In genomic region chr6:140333397-140333796, GRCm38 (mm10) we compare ENCODE assay signal across 19 mouse cellular contexts.
A peak's percentile ranks its signal among the peaks of the same experiment; 100 is the strongest.
DNase-seq lines count a peak whose midpoint lies in the region; ATAC-seq and TF ChIP-seq lines count a peak whose summit lies in the region.
"Had no signal": no experiment of that assay in that cellular context is flagged by ENCODE, and none has a peak within 500 bp of the region (broad histone marks: within the 10 kb centered on the region; RNA-seq: fewer than 3 reads in every experiment).

No protein-coding gene starts in this region.

- ATAC-seq in cerebellum, adult (ENCODE audit: insufficient number of reproducible peaks, low FRiP score, low TSS enrichment), result no peak
- no peak for ATAC-seq in lung, postnatal 0 days
- ATAC-seq: CD4-positive, CD25-positive, alpha-beta regulatory T cell, adult 4 months; forebrain, embryonic 15.5 days; liver, postnatal 0 days; Patski had no signal

- no peak for TF ChIP-seq CTCF in left cerebral cortex, adult 2 months (IDR thresholded peaks at IDR 0.05)
- TF ChIP-seq CTCF in lung, postnatal 0 days (IDR thresholded peaks at IDR 0.05), result no peak

- peak; percentile 9 to 11 for DNase-seq in cerebellum, adult 18-20 months
- peak; percentile 43 for DNase-seq in left cerebral cortex, postnatal 4 days
- DNase-seq in left cerebral cortex, adult 2 months (ENCODE audit: extremely low spot score in 1 of 2, low spot score in 2 of 2), result no peak
- DNase-seq in cerebellum, postnatal 10 days, result peak; percentile 78 to 83
- peak; percentile 29 for DNase-seq in embryonic facial prominence, embryonic 10.5 days (ENCODE audit: low spot score)
- DNase-seq in lung, postnatal 0 days (ENCODE audit: low spot score), result no peak
- DNase-seq: kidney, adult 18-20 months; kidney, postnatal 10 days; liver, postnatal 0 days; lung, postnatal 10 days had no signal

- H3K36me3 ChIP-seq in embryonic facial prominence, embryonic 10.5 days (replicated peaks), result no peaks in the 10 kb centered on the region
- H3K36me3 ChIP-seq in lung, postnatal 0 days (ENCODE audit: insufficient read depth, low read length), result no peaks in the 10 kb centered on the region
- H3K36me3 ChIP-seq: forebrain, embryonic 15.5 days; hindbrain, embryonic 10.5 days; limb, embryonic 12.5 days; midbrain, embryonic 10.5 days had no signal

- H3K9ac ChIP-seq in lung, postnatal 0 days (replicated peaks; ENCODE audit: low read depth), result no peak overlapping the region
- H3K9ac ChIP-seq: forebrain, embryonic 15.5 days; limb, embryonic 12.5 days; liver, postnatal 0 days had no signal

- peaks cover 38% of the 10 kb centered on the region for H3K4me1 ChIP-seq in embryonic facial prominence, embryonic 10.5 days
- H3K4me1 ChIP-seq in lung, postnatal 0 days (ENCODE audit: insufficient read depth, low read depth, low read length), result 0 out of 2 replicates have a peak, but pooled peaks cover 5% of the 10 kb centered on the region

- no peaks in the 10 kb centered on the region for H3K27me3 ChIP-seq in embryonic facial prominence, embryonic 10.5 days (replicated peaks; ENCODE audit: low read depth, poor library complexity, severe bottlenecking)
- no peaks in the 10 kb centered on the region for H3K27me3 ChIP-seq in lung, postnatal 0 days (replicated peaks; ENCODE audit: insufficient read depth, low read length)
- H3K27me3 ChIP-seq: forebrain, embryonic 15.5 days; limb, embryonic 12.5 days; Patski had no signal

- H3K4me3 ChIP-seq in left cerebral cortex, adult 2 months, result no peak overlapping the region
- no peak overlapping the region for H3K4me3 ChIP-seq in embryonic facial prominence, embryonic 10.5 days
- H3K4me3 ChIP-seq in lung, postnatal 0 days (ENCODE audit: low read depth, low read length), result no peak overlapping the region
- H3K4me3 ChIP-seq: forebrain, embryonic 15.5 days; hindbrain, embryonic 10.5 days; limb, embryonic 12.5 days; midbrain, embryonic 10.5 days had no signal

- no peak overlapping the region for H3K4me2 ChIP-seq in lung, postnatal 0 days (replicated peaks; ENCODE audit: low read depth, low read length)
- H3K4me2 ChIP-seq: forebrain, embryonic 15.5 days; heart, embryonic 11.5 days; limb, embryonic 12.5 days; liver, embryonic 11.5 days had no signal

- intact Hi-C loops in left cerebral cortex, postnatal 4 days (cut with DNase I), result no loop called here
- intact Hi-C loops in left cerebral cortex, adult 2 months (cut with DNase I), result no loop called here

- no peak for TF ChIP-seq EP300 in lung, postnatal 0 days (IDR thresholded peaks at IDR 0.05)

- WGBS in embryonic facial prominence, embryonic 10.5 days, result 41% methylated on average over 3 of the region's 3 CpGs
- WGBS in lung, postnatal 0 days, result 72% methylated on average over 3 of the region's 3 CpGs

- H3K9me3 ChIP-seq in embryonic facial prominence, embryonic 10.5 days, result no peaks in the 10 kb centered on the region
- no peaks in the 10 kb centered on the region for H3K9me3 ChIP-seq in lung, postnatal 0 days (ENCODE audit: low read length)
- H3K9me3 ChIP-seq: forebrain, embryonic 15.5 days; hindbrain, embryonic 10.5 days; midbrain, embryonic 10.5 days had no signal

- no peak overlapping the region for H3K27ac ChIP-seq in left cerebral cortex, adult 2 months
- no peak overlapping the region for H3K27ac ChIP-seq in embryonic facial prominence, embryonic 10.5 days (replicated peaks)
- no peak overlapping the region for H3K27ac ChIP-seq in lung, postnatal 0 days (ENCODE audit: low read length)
- H3K27ac ChIP-seq: forebrain, embryonic 15.5 days; hindbrain, embryonic 10.5 days; limb, embryonic 12.5 days; midbrain, embryonic 10.5 days had no signal

Comparison
In these comparisons a context has a peak if more than half of its experiments do, and no peak if none do; other contexts are left out.
1. DNase-seq: peak in cerebellum, adult 18-20 months (2 of 2), left cerebral cortex, postnatal 4 days (single experiment), cerebellum, postnatal 10 days (2 of 2) and embryonic facial prominence, embryonic 10.5 days (single experiment); none in left cerebral cortex, adult 2 months (0 of 2) and lung, postnatal 0 days (single experiment).